Mouse (Mus musculus): ENCODE measurements around the gene H2-K1. TPM values are rescaled to one million over a fixed set of nuclear protein-coding genes. Genes with fewer than 3 reads are reported as not detected.
A peak's percentile ranks its signal among the peaks of the same experiment; 100 is the strongest.
"Not testable (repeated sequence)": the region's sequence is repeated elsewhere in the genome, so short reads cannot be mapped to it uniquely, and the experiment has no call there.

Gene H2-K1
- total RNA-seq, 2 experiments from 2014 or later, result 173 to 174 TPM

DNA sequence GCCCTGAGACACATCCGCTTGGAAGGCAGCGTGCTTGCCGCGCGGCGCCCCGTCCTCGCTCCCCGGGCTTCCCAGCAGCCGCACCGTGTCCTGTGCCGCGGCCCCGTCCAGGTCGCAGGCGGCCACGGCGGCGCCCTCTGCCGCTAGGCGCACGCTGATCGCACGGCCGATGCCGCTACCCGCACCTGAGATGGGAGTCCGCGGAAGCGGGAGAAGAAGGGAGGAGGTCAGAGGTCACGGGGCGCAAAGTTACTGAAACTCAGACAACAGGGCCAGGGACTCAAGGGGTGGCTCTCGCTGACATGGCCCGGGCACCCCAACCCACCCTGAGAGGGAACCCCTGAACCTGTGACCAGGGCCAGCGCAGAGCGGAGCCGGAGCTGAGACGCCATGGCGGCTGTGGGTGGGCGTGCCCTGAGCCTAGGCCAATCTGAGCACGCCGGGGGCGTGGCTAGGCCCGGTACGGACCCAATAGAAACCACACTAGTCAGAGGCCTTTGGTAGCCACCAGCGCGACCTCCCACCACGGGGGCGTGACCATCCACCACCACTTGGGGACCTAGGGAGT, 27.6 kb upstream of the H2-K1 start, which contains the start of gene H2-Ke6:
H2-Ke6 (minus strand) TSS at position 405 of the 568 bp plus-strand sequence.
- DNase-seq (ENCODE audit: low spot score in 2 of 2), result peak; percentile 83 to 86

DNA sequence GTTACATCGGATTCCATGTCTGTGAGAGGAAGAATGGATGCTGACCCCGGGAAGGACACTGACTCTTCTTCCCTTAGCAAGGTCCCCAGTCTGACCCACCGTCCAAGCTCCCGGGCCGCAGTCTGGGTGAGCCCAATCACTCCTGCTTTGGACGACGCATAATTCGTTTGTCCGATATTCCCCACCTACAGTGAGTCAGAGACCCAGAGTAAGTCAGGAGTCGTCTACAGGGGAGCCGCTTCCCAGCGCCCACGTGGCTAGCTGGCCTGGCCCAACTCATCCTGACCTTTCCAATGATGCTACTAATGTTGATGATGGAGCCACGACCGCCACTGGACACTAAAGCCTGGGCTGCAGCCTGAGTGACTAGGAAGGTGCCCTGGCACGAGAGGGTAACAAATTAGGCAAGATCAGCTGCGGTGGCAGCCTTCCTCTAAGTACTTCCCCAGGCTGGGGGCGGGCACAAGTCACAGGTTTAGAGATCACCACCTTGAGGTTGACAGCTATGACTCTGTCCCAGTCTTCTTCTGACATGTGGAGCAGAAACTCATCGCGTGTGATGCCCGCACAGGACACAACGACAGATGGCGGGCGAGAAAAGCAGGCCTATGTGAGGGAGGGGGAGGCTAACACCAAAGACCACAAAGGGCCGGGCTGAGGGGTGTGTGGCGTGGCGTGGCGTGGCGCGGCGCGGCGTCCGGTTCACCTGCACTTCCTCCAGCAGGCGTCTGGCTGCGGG, 26.9 kb upstream of the H2-K1 start:
- no peak for DNase-seq (ENCODE audit: low spot score in 2 of 2)

DNA sequence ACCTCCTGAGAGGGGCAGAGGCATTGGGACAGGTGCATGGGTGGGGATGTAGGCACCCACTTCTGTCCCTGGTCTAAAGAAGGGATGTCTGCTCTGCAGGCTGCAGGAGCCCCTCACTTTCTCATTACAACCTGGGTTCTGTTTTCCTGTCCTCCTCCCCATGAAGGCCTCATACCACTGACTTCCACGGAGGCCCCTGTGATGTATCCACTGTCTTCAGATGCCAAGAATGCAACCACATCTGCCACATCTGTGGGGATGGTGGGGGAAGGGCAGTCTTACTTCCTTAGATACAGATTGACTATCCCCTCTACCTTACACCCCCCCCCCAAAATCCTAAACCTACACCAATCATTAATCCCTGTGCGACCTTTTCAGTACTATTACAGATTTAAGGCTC, 26.1 kb upstream of the H2-K1 start:
- DNase-seq (ENCODE audit: low spot score in 2 of 2), result no peak

DNA sequence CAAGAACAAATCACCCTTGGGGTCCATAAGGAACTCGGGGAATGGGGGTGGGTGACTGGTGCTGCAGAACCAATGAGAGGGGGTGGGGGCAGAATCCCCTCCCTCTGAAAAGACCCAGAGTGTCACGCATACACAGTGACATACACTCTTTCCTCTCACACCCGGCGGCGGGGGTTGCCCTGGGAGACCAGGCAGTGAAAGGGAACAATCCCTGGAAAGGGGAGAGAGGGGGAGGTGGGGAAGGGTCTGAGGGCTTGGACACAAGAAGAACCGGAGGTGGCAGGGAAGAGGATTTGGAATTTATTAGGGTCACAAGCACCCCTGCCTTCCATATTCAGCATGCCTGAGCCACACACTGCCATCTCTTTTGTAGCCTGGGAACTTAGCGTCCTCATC, 25.6 kb upstream of the H2-K1 start:
- no peak for DNase-seq (ENCODE audit: low spot score in 2 of 2)

DNA sequence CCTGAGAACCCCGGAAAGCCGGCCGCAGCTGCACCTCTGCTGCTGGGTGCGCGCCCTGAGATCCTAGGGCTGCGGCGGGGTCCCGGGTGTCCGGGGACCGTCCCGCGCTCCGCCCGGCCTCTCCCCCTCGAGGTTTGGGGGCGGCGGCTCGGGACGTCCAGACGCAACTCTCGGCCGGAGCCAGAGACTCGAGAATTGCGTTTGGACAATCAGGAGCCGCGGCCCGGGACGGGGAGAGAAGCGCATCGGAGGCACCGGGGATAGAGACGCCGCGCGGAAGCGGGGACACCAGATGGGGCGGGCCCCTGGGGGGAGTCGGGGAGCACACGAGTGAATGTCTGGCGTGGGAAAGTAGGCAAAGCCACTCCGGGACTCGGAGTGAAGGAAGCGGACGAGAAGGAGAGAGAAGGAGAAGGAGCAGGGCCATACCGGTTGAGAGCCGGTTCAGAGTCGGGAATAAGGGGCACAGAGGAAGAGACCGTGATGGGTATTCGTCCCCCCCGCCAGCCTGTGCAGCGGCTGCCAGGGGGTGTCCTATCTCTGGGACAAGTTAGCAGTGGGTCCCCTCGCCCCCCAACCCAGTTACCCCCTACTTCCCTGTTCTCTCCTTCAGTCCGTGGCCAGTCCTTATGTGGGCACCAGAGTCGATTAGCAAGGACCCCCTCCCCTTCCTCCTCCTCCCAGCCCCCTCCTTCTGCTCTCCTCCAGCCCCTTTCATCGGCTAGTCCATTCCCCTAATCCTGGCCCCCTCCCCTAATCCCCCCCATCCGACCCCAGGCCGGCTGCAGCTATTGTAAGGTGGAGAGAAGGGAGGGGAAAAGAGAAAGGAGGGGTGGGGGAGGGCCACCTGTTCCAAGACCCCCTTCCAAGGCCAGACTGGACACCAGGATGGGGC, 25.0 kb upstream of the H2-K1 start:
- DNase-seq (ENCODE audit: low spot score in 2 of 2), result no peak

DNA sequence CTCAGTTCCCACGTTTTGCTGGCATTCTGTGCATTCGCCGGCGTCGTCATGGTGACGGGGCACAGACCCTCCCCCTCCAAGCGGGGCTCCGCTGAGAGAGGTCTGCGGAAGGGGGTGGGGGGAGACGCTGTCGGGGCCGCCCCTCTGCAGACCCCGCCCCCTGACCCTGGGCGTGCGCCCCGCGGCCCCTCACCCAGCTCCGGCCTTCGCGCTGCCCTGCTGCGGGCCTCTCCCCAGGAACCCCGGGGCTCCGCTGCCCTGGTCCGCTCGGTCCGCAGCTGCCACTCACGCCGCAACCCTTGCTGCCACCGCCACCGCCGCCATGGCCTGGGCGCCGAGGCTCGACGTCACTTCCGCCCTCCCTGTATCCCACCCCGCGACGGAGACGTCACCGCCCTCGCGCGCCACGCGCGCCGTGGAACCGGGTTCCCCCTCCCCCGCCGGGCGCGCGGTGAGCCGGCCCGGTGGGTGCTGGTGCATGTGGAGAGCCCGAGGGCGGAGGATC, 24.2 kb upstream of the H2-K1 start, which contains the start of gene Ring1:
Ring1 (minus strand) TSS at position 364 of the 505 bp plus-strand sequence.
- peak; percentile 67 to 75 for DNase-seq (ENCODE audit: low spot score in 2 of 2)

DNA sequence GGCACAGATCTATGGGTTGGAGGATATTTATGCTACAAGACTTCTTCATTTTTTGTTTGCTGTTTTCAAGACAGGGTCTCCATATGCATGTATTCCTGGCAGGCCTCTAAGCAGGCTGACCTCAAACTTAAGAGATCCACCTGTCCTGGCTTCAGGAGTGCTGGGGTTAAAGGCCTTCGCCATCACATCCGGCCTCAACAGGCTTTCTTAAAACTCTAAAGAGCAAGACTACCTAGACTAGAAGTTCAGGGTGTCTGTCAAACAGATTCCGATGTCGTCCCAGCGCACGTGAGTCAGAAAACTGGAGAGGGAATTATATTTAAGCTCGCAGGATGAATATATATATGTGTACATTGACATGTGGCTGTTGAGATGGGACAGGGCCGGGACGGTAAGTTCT, 23.5 kb upstream of the H2-K1 start:
- no peak for DNase-seq (ENCODE audit: low spot score in 2 of 2)

DNA sequence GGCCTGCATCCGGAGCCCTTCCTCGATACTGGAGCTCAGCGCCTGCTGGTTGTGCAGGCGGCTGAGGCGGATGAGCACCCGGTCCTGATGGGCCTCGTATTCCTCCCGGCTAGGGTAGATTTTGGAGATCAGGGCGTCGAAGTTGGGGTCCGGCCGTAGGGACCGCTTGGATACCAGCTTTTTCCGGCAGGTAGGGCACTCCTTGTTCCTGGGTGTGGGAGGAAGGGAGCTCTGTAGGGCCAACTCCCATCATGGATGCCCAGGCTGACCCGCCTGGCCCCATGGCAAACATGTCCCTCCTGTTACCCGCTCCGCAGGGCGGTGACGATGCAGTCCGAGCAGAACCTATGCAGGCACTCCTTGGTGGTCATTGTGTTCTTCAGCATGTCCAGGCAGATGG, 22.8 kb upstream of the H2-K1 start:
- DNase-seq (ENCODE audit: low spot score in 2 of 2), result no peak

DNA sequence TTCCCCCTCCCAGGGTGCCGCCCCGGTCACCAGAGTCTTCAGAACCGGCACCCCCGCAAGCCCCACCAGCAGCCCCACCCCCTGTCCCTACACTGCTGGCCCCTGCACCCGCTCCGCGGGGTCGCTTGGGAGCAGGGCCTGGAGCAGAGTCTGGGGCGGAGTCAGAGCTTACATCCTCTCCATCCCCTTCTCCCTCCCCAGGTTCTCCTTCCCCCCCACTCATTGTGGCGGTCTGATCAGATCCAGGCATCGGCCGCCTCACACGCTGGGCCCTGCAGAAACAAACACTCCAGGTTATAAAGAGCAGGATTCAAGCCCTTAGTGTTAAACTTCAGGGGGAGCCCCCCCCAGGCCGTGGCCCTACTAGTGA, 22.3 kb upstream of the H2-K1 start:
- DNase-seq (ENCODE audit: low spot score in 2 of 2), result no peak

DNA sequence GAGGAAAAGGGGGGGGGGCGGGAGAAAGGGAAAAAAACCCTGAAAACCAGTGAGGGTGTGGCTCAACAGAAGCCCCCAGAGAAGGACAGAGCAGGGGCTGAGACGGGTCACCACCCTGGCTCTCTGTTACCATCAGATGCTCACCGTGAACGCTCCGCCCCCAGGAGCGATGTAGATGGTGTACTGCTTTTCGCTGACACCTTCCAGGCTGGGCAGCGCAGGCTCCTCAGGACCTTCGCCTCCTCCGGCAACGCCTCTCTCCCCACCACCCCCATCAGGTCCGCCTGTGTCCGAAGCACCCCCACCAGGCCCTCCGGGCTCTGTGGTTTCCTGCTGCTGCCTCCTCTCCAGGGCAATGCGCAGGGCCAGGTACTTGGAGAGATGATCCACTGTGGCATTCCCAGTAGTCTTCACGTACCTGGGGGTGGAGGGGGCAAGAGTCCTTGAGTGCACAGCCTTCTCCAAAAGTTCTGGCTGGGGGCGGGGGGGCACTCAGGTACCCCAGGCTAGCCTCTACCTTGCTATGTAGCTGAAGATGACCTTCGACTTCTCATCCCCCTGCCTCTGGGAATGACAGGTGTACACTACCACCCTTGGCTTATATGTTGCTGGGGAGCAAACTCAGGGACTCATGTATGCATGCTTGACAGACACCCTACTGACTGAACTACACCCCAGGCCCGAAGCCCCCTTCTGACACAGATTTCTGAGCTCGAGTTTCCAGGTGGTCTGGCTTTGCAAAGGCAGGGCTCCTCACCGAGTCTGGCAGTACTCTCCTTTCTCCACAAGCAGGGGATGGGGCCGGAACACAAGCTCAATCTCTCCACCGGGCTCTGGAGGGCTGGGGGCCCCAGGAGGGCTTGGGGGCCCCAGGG, 21.6 kb upstream of the H2-K1 start:
- DNase-seq (ENCODE audit: low spot score in 2 of 2), result no peak

DNA sequence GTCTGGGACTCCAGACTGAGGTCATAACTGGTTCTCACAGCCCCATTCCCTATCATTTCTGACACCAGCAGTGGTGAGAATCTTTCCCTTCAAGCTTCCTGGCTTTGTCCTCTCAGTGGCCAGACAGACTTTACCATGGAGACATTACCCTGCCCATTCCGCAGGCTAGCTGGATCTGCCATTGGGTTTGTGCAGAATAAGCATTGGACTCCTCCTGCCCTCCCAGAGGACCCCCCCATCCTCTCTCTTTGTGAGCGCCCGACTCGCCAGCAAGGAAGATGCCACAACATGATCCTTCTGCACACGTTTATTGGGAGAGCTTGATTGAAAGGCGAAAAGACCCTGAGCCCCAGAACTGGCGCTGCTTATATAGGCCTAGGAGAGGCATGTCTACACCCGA, 13.3 kb upstream of the H2-K1 start:
- no peak for DNase-seq (ENCODE audit: low spot score in 2 of 2)

DNA sequence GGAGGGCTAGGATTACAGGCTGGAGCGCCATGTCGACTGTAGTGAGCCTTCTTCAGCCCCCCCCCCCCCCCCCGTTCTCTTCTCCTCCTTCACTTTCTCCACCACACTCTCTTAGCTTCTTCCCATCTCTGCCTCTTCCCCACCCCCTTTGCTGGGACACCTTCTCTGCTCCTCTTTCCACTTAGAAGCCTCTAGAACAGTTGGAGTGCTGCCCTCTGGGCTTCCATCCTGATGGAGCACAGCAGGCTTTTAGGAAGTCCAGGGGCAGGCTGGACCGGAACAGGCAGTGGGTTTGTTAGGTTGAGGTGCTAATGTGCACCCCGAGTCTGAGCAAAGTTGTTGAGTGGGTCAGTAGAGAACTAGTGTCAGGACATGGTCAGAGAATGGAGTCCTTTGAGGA, 10.0 kb upstream of the H2-K1 start:
- no peak for DNase-seq (ENCODE audit: low spot score in 2 of 2)

DNA sequence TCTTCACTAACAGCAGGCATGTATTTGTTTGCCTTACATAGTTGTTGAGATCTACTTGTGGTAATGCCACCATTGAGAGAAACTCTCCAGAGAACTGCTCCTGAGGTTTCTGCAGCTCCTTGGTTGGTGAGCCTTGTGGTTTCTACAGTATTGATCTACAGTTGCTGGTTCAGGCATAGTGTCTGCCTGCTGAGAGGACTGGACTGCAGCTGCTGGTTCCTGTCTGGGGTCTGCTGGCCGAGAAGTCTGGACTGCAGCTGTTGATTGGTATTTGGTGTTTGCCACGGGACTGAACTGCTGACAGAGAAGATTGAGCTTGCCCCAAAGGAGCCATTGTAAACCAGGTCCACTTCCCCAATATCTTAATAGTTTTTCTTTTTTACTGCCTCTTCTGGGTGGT, 6.4 kb upstream of the H2-K1 start:
- DNase-seq (ENCODE audit: low spot score in 2 of 2), result no peak

DNA sequence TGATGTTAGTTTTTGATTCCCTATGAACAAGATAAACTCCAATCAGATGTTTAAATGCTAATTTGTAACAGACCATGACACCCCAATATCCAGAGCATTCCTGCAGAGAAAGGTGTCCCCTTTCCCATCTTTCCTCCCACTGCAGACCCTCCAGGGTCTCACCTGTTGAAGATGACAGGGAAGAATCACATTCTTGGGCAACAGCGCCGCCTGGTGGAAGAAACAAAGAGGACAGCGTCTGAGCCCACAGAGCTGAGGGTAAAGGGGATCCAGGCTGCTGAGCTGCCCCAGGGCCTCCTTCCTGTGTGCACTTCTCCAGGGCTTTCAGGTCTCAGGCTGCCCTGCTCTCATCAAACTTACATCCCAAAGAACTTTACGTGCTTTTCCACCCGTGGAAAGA, 3.3 kb upstream of the H2-K1 start:
- DNase-seq (ENCODE audit: low spot score in 2 of 2), result no peak

DNA sequence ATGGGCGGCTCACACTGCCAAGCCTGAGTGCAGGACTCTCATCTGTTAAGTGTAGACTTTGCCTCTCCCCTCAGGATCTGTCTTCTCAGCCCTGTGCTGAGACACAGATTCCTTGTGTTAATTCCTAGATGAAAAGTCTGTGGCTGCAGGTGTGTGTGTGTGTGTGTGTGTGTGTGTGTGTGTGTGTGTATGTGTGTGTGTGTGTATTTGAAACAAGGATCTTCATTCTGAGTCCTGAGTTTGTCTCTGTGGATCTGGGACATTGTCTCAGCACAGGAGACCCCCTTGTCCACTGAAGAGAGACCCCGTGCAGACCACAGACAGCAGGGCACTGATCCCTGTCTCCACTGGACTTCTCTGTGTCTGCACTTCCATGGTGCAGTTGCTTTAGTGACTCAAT, 649 bp upstream of the H2-K1 start:
- not testable (repeated sequence) for DNase-seq (ENCODE audit: low spot score in 2 of 2)

DNA sequence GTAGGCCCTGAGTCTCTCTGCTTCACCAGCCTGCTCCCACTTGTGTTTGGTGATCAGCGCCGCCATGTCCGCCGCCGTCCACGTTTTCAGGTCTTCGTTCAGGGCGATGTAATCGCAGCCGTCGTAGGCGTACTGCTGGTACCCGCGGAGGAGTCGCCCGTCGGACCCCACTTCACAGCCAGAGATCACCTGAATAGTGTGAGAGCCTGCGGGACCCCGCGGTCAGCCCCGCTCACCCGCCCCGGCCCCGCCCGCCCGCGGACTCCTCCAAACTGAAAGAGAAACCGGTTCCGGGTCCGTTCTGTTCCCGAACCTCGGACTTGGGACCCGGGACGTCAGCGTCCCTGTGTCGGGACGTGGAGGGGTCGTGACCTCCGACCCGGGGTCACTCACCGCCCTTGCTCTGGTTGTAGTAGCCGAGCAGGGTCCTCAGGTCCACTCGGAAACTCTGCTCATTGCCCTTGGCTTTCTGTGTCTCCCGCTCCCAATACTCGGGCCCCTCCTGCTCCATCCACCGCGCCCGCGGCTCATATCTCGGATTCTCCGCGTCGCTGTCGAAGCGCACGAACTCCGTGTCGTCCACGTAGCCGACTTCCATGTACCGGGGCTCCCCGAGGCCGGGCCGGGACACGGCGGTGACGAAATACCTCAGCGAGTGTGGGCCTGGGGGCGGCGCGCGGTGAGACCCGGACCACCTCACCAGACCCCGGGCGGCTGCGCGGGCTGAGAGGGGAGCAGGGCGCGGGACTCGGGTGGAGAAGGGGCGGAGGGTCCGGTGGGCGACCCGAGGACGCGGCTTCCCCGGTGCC, 602 bp downstream of the H2-K1 start:
- no peak for DNase-seq (ENCODE audit: low spot score in 2 of 2)

DNA sequence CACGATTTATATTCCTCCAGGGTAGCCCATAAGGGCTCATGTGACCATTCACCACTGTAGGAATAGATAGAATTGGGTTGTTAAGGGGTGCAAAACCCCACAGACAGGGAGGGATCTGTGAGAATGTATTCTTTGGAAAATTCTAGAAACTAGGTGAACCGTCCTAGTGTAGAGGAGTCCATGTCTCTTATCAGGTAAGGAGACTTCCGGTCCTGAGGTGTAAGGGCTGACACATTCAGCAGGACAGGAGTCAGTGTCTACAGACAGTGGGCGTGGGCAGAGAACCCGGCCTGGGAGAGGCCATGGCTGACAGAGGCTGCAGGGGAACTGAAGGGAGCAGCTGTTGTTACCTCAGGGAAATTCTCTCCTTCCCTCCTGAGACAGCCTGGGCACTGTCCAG, 1.4 kb downstream of the H2-K1 start:
- DNase-seq (ENCODE audit: low spot score in 2 of 2), result not testable (repeated sequence)

DNA sequence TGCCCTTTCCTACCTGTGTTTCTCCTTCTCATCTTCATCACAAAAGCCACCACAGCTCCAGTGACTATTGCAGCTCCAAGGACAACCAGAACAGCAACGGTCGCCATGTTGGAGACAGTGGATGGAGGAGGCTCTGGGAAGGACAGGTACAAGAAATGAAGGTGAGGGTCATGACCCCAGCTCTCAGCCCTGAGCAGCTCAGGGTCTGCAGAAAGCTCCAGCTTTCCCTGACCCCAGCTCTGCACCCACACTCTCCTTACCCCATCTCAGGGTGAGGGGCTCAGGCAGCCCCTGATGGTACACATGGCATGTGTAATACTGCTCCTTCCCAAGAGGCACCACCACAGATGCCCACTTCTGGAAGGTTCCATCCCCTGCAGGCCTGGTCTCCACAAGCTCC, 3.1 kb downstream of the H2-K1 start:
- not testable (repeated sequence) for DNase-seq (ENCODE audit: low spot score in 2 of 2)

DNA sequence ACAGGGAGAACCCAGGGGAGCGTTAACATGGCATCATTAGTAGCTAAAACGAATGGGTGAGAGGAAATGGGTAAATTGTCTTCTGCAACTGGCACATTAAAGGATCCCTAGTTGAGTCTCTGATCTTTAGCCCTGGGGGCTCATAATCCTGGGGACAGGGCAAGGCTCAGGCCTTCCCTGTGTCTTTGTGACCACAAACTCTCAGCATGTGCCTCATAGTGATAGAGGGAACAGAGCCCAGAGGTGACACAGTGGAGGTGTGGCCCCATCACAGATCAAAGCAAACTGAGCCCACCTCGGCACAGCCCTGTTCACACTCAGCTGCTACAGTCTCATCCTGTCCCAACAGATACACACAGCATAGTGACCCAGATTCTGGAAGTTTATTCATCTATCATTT, 4.5 kb downstream of the H2-K1 start:
- DNase-seq (ENCODE audit: low spot score in 2 of 2), result no peak

DNA sequence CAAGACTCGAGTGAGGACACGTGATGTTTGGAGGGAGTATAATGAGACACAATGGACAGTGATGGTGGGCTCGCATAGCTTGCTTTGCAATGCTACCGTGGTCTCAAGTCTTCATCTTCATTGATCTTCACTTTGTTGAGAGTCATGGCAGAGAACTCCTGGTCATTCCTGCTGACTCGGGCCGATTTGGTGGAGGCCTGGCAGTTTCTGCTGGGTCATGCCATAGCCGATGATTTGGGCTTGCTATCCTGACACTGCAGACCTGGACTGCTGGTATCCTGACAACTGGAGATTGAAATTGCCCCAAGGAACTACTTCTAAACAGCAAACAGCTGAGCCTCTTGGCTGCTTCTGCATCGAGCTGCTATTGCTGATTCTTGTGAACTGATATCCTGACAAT, 5.2 kb downstream of the H2-K1 start:
- no peak for DNase-seq (ENCODE audit: low spot score in 2 of 2)

Data from adrenal gland, postnatal 4 days (tissue).